Mouse (Mus musculus) G1E (cell line): ENCODE data around the gene Pgrmc2. TPM values are rescaled to one million over a fixed set of nuclear protein-coding genes. Genes with fewer than 3 reads are reported as not detected.

Experiments
- ATAC-seq: 2 replicates; pipeline ENCODE4 v1.8.0; 2016; ENCODE audit warnings: mild to moderate bottlenecking; ENCODE audit not compliant: insufficient number of reproducible peaks, poor library complexity, low FRiP score, severe bottlenecking; ENCODE audit errors: extremely low read depth
- DNase-seq: peaks from one replicate; pipeline ENCODE4 v3.0.0; 2012; ENCODE audit warnings: low spot score
- H3K27me3 ChIP-seq: 2 replicates; pipeline ENCODE4 v1.6.1; 2012; ENCODE audit warnings: mild to moderate bottlenecking, low read length, inconsistent platforms; ENCODE audit not compliant: insufficient read depth
- H3K36me3 ChIP-seq: replicated peaks from 2 replicates; pipeline ENCODE3; 2012; ENCODE audit warnings: mild to moderate bottlenecking, inconsistent platforms
- H3K4me1 ChIP-seq: 2 replicates; pipeline ENCODE4 v1.6.1; 2012; ENCODE audit warnings: low read depth, low read length, inconsistent platforms, mixed read lengths; ENCODE audit not compliant: insufficient read depth
- H3K4me3 ChIP-seq: 2 replicates; pipeline ENCODE4 v1.5.1; 2012; ENCODE audit warnings: low read depth, mild to moderate bottlenecking, inconsistent platforms, low read length, moderate library complexity, mixed read lengths
- H3K9me3 ChIP-seq: replicated peaks from 2 replicates; pipeline ENCODE4 v1.6.1; 2012; ENCODE audit warnings: inconsistent platforms
- CTCF ChIP-seq: IDR thresholded peaks from 2 replicates; pipeline ENCODE4 v1.5.1; 2012; ENCODE audit warnings: low read depth, low read length, inconsistent platforms, mixed read lengths
- GATA1 ChIP-seq: IDR thresholded peaks from 2 replicates; pipeline ENCODE4 v1.6.1; 2012; ENCODE audit warnings: borderline replicate concordance, low read length, inconsistent platforms, mixed read lengths
- GATA2 ChIP-seq: IDR thresholded peaks from 2 replicates; pipeline ENCODE4 v1.6.1; 2012; ENCODE audit warnings: low read depth, low read length, inconsistent platforms, borderline replicate concordance
- POLR2AphosphoS5 ChIP-seq: IDR thresholded peaks from 2 replicates; pipeline ENCODE4 v1.6.1; 2012; ENCODE audit warnings: low read depth, low read length, inconsistent platforms; ENCODE audit not compliant: insufficient replicate concordance
- TAL1 ChIP-seq: conservative IDR thresholded peaks from 2 replicates; pipeline ENCODE4 v1.6.1; 2012; ENCODE audit warnings: low read depth, low read length, inconsistent platforms, mixed read lengths
- polyA plus RNA-seq: library from polyadenylated mRNA; stranded (reverse); fragments of >175 nt; gene quantifications from 2 replicates; pipeline ENCODE4 v1.2.3, GENCODE M21; 2012
- total RNA-seq, 2 experiments: library from RNA; stranded (forward) in 1 of 2; stranded (reverse) in 1 of 2; fragments of 200-1000 nt in 1 of 2; fragments of >200 nt in 1 of 2; fragmentation: Nextera tagmentation in 1 of 2; gene quantifications; 2 replicates each; pipeline ENCODE4 v1.2.3; 2014 to 2017

Pgrmc2 gene
- total and polyA plus RNA-seq, 3 experiments: 14.0 to 20.2 (median 15.4) TPM

GRCm38 (mm10) chr3:41092311-41092710 lies 9.5 kb upstream of the Pgrmc2 start:
- ATAC-seq (no peak), DNase-seq (no peak)
- H3K9me3 ChIP-seq: no peaks in the 10 kb centered on the region
- TF ChIP-seq TAL1 (no peak), POLR2AphosphoS5 (no peak), GATA1 (no peak), CTCF (no peak), GATA2 (no peak)
- H3K36me3 ChIP-seq: no peaks in the 10 kb centered on the region
- 0 out of 2 replicates have a peak, but pooled peaks cover 3% of the 10 kb centered on the region for H3K4me1 ChIP-seq
- H3K4me3 ChIP-seq: no peak overlapping the region
- H3K27me3 ChIP-seq: peaks cover 14% of the 10 kb centered on the region

DNA sequence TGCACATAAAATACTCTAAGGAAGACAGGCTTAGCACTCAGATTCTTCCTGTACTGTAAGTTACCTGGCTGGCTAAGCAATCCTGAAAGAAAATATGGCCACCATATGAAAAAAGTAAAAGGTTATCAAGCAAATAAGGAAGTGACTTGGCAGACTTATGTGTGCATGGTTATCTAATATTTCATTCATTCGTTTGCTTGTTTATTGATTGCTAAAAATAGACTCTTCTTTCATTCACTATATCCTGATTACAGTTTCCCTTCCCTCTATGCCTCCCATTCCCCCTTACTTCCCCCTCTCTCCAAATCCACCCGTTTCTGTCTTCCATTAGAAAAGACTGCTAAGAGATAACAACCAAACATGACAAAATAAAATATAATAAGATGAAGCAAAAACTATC lies 8.0 kb upstream of the Pgrmc2 start:
- no peak for DNase-seq

DNA sequence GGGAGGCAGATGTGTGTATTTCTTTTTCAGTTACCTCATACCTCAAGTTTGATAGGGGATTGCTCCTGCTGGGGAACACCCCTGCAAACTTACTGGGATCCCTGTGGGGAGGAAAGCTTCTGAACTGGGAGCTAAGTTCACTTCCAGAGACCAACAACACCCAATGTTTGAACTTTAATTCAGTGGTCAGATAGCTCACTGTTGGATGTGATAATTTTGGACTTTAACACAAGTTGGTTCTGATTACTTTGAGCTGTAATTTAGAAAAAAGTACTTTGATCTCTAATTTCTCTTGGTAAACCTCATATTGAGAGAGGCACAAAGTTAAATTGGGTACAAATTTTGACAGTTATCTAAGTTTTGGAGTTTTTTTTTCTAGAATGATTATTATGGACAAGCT lies 4.2 kb upstream of the Pgrmc2 start:
- Histone ChIP-seq H3K9me3 (no peaks in the 10 kb centered on the region), H3K4me3 (no peak overlapping the region), H3K4me1 (peaks cover 15% of the 10 kb centered on the region; the same call in 1 of the 2 replicates), H3K36me3 (no peaks in the 10 kb centered on the region), H3K27me3 (0 out of 2 replicates have a peak, but pooled peaks cover 3% of the 10 kb centered on the region)
- DNase-seq (no peak), ATAC-seq (no peak)
- no peak for TF ChIP-seq TAL1
- TF ChIP-seq CTCF: no peak
- no peak for TF ChIP-seq GATA1
- TF ChIP-seq GATA2: no peak
- no peak for TF ChIP-seq POLR2AphosphoS5

More for the DNA sequence above, 8.0 kb upstream of the Pgrmc2 start:
- TF ChIP-seq POLR2AphosphoS5 (no peak), GATA2 (no peak), TAL1 (no peak), GATA1 (no peak)
- Histone ChIP-seq H3K4me1 (0 out of 2 replicates have a peak, but pooled peaks cover 3% of the 10 kb centered on the region), H3K27me3 (peaks cover 14% of the 10 kb centered on the region), H3K9me3 (no peaks in the 10 kb centered on the region), H3K4me3 (no peak overlapping the region), H3K36me3 (no peaks in the 10 kb centered on the region)
- no peak for ATAC-seq

DNA sequence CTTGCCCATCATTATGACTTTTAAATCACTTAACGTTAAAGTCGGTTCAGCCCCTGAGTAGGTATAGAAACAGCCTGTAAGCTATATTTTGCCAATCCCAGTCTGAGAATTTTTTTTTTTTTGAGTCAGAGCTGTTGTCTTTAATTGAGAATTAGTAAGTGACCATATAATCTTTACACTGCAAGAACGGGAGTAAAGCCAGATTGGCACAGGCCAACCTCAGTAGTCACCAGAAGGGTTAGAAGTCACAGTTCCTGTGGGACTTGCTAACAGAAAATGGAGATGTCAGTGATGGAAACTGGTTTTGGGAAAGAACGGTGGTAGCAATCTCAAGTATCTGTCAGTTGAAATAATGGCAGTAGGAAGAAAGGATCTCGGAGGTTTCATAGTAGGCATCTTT lies 1.6 kb upstream of the Pgrmc2 start:
- TF ChIP-seq GATA1 (no peak), POLR2AphosphoS5 (no peak)
- no peaks in the 10 kb centered on the region for H3K27me3 ChIP-seq
- peaks cover 24% of the 10 kb centered on the region for H3K4me1 ChIP-seq
- H3K9me3 ChIP-seq: no peaks in the 10 kb centered on the region
- peaks cover 4% of the 10 kb centered on the region for H3K36me3 ChIP-seq
- ATAC-seq (no peak), DNase-seq (no peak)
- no peak overlapping the region for H3K4me3 ChIP-seq

- DNase-seq (peak; percentile 42), ATAC-seq (no peak)
- no peak for TF ChIP-seq TAL1
- TF ChIP-seq GATA2: no peak
- TF ChIP-seq CTCF: no peak
- no peak for TF ChIP-seq POLR2AphosphoS5
- TF ChIP-seq GATA1: no peak
- H3K36me3 ChIP-seq: peaks cover 6% of the 10 kb centered on the region
- peak overlapping the region; percentile 88 for H3K4me3 ChIP-seq
- H3K27me3 ChIP-seq: no peaks in the 10 kb centered on the region
- no peaks in the 10 kb centered on the region for H3K9me3 ChIP-seq
- H3K4me1 ChIP-seq: peaks cover 24% of the 10 kb centered on the region
Observed at GRCm38 (mm10) chr3:41083790-41084112, 905 bp upstream of the Pgrmc2 start.

DNA sequence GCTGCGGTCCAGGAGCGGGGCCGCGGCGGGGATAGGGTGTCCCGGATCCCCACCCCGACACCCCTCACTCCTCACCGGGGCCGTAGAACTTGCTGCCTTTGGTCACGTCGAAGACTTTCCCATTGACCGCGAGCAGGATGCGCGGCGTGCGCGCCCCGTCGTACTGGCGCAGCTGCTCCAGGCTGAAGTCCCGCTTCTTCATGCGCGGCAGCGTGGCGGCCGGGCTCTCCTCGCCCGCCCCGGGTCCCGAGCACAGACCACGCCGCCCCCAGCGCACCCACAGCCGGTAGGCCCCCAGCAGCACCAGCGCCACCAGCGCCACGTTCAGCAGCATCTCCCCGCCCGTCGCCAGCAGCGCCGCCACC lies 344 bp downstream of the Pgrmc2 start:
- no peaks in the 10 kb centered on the region for H3K27me3 ChIP-seq
- ATAC-seq: no peak
- H3K4me1 ChIP-seq: peaks cover 24% of the 10 kb centered on the region
- no peaks in the 10 kb centered on the region for H3K9me3 ChIP-seq
- peak overlapping the region; percentile 88 for H3K4me3 ChIP-seq
- peak; percentile 43 for DNase-seq
- no peak for TF ChIP-seq TAL1
- TF ChIP-seq CTCF: no peak
- no peak for TF ChIP-seq GATA2
- no peak for TF ChIP-seq POLR2AphosphoS5
- TF ChIP-seq GATA1: no peak
- H3K36me3 ChIP-seq: peaks cover 18% of the 10 kb centered on the region
